Comparison of ENCODE assay signal across 22 mouse cellular contexts in genomic region chr2:134968380-134968779, GRCm38 (mm10).
"Had no signal": no experiment of that assay in that cellular context is flagged by ENCODE, and none has a peak within 500 bp of the region (broad histone marks: within the 10 kb centered on the region; RNA-seq: fewer than 3 reads in every experiment).

No protein-coding gene starts in this region.

- H3K36me3 ChIP-seq: liver, embryonic 15.5 days; lung, embryonic 15.5 days; midbrain, embryonic 13.5 days; midbrain, embryonic 15.5 days; neural tube, embryonic 13.5 days; neural tube, embryonic 15.5 days had no signal

- H3K9ac ChIP-seq: liver, embryonic 15.5 days; liver, postnatal 0 days; lung, embryonic 15.5 days; midbrain, embryonic 13.5 days; midbrain, embryonic 15.5 days; neural tube, embryonic 13.5 days; neural tube, embryonic 15.5 days had no signal

- ATAC-seq: liver, postnatal 0 days; lung, postnatal 0 days; midbrain, embryonic 13.5 days; midbrain, embryonic 15.5 days had no signal

- H3K4me1 ChIP-seq: liver, embryonic 15.5 days; megakaryocyte, embryonic 14.5 days; midbrain, embryonic 13.5 days; midbrain, embryonic 15.5 days; neural tube, embryonic 13.5 days; neural tube, embryonic 15.5 days had no signal

- H3K4me2 ChIP-seq: liver, embryonic 15.5 days; lung, embryonic 15.5 days; midbrain, embryonic 11.5 days; midbrain, embryonic 13.5 days; midbrain, embryonic 15.5 days; neural tube, embryonic 13.5 days; neural tube, embryonic 15.5 days had no signal

- H3K4me3 ChIP-seq: liver, embryonic 15.5 days; lung, embryonic 15.5 days; megakaryocyte, embryonic 14.5 days; midbrain, embryonic 13.5 days; midbrain, embryonic 15.5 days; neural tube, embryonic 13.5 days; neural tube, embryonic 15.5 days had no signal

- H3K27me3 ChIP-seq: liver, embryonic 15.5 days; lung, embryonic 15.5 days; megakaryocyte, embryonic 14.5 days; midbrain, embryonic 13.5 days; midbrain, embryonic 15.5 days; neural tube, embryonic 13.5 days; neural tube, embryonic 15.5 days had no signal

- DNase-seq: liver, postnatal 0 days; lung, adult 2 months; lung, postnatal 14 days; lung, postnatal 36 days; retina, postnatal 1 day; right cerebral cortex, adult 18-20 months; right cerebral cortex, postnatal 25 days; right cerebral cortex, postnatal 4 days; spleen, adult 18-20 months; thymus, adult 2 months; thymus, postnatal 14 days; thymus, postnatal 36 days had no signal

- H3K27ac ChIP-seq: liver, embryonic 15.5 days; lung, embryonic 15.5 days; macrophage; midbrain, embryonic 13.5 days; midbrain, embryonic 15.5 days; neural tube, embryonic 13.5 days; neural tube, embryonic 15.5 days had no signal

- H3K9me3 ChIP-seq: liver, embryonic 15.5 days; lung, embryonic 15.5 days; megakaryocyte, embryonic 14.5 days; midbrain, embryonic 13.5 days; midbrain, embryonic 15.5 days; neural tube, embryonic 13.5 days; neural tube, embryonic 15.5 days had no signal
